Mouse (Mus musculus): Measurements from ENCODE around the gene Ngfr.

The Ngfr gene

DNA sequence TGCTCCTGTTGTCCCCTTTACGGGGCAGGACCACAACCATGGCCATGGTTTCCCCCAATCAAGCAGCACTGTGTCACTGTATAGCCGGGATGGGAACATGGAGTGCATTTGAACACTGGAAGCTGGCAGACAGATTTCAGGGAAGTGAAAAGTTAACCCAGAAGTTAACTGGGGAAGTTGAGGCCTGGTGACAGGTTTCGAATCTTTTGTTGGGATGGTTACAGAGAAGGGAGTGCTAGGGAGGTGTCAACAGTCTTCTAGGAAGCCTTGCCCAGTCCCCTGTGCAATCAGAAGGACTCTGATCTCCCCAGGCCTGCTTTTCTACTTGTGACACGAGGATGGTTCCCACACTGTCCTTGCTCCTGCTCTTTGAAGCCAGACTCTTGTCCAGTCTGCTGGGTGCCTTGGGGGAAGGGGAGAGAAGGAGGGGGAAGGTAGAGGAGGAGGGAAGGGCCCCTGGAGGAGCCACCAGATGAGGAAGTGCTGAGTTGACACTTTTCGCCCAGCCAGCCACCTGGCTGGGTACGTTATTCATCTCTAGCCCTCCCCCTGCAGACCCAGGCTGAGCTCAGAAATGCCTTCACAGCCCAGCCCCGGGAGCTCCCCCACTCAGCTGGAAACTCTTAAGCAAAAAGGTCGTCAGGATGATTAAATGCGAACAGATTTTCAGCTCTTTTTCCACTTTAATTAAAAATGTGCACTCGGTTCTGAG, 8.1 kb upstream of the Ngfr start:
- DNase-seq (ENCODE audit: low read depth, low spot score), result no peak

DNA sequence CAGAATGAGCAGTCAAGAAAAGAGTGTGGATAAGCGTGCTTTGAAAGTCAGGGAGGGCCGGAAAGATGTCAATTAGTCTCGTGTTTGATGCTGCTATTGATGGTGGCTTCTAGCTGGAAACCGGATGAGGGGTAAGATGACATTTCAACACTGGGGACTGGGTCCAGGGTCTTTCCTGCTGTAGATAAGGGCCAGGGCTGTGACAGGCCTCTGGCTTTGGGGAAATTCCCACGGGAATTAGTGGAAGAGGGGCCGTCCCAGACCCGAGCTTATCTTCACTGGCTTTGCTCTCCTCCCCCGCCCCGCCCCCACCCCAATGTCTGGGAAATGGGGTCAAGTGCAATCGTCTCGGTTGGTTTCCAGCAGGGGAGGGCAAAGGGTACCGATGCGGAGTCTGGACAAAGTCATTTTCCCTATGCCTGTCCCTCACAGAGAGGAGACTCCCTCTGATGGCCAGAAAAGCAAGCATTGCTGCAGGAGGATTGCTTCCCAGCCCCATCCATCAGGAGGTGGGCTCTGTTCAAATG, 7.2 kb upstream of the Ngfr start:
- no peak for DNase-seq (ENCODE audit: low read depth, low spot score)

DNA sequence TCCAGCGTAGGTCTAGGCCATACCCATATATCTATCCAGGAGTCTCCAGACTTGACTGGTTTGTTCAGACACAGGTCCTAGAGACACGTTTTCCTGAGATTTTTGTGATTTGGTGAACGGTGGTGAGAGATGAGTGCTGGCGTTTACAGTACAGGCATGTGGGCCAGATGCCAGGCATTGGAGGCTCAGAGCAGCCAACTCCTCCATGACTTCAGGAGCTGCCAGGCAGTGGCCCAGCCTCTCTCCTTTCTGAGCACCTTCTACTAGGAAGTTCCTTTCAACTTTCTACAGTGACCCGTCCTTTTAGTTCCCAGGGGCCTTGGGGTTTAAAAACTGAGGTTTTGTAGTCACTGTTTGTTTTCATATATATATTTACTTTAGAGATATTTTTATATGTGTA, 6.0 kb upstream of the Ngfr start:
- no peak for DNase-seq (ENCODE audit: low read depth, low spot score)

DNA sequence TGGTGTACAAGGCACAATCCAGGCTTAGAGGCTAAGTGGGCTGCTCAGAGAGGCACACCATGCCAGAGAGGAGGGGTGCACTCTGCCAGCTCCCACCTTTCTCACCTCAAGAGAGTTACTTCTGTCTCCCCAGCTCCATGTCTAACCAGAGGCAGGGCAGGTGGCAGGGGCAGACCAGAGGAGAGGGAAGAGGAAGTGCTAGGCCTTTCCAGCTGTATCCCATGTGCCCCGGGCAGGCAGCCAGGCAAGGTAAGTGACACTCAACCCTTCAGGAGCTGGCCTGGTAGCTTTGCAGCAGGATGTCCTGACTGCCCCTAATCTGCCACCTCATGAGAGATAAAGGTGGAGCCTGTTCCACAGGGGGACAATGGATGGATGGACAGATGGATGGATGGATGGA, 5.2 kb upstream of the Ngfr start:
- no peak for DNase-seq (ENCODE audit: low read depth, low spot score)

DNA sequence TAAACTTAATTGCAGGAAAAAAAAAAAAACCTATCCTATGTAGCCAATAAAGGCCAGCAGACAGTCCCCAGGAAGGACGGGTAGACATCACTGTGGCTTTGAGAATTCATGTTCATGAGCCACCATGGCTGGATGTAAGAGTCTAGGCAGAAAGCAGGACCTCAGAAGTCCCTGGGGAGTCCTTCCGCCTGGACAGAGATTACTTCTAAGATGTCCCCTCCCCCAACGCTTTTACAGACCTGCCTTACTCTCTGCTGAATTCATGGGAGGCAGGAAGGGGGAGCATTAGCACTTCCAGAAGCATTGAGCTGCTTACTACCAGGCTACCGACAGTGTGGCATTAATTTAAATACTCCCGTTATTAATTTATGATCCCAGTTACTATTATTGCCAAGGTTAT, 1.7 kb upstream of the Ngfr start:
- no peak for DNase-seq (ENCODE audit: low read depth, low spot score)

DNA sequence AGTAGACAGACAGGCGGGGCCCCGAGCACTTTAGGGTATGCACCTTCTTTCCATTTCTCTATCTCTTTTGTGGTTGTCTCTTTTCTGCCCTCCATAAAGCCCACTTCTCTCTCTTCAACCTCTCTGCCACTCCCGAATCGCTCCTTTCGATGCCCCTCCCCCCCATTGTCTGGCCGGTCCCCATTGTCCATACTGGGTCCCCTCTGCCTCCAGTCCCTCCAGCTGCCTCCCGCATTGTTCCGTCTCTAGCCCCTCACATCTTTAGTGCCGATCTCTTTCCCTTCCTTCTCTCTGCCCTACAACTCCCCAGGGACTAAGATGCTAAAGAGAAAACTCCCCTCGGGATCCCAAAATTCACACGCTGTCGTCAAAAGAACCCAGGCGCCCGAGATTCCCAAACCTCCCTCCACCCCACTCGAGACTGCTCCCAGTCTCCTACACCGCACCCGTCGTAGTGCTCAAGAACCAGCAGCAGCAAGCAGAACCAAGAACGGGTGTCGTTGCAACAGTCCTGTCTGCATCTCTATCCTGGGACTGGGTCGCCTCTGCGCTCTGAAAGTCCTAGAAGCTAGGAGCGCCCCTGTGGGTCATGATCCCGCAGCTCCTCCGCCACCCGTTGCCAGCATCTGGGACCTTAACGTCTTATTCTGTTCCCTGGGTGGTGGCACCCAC, 648 bp downstream of the Ngfr start:
- peak; percentile 13 for DNase-seq (ENCODE audit: low read depth, low spot score)

DNA sequence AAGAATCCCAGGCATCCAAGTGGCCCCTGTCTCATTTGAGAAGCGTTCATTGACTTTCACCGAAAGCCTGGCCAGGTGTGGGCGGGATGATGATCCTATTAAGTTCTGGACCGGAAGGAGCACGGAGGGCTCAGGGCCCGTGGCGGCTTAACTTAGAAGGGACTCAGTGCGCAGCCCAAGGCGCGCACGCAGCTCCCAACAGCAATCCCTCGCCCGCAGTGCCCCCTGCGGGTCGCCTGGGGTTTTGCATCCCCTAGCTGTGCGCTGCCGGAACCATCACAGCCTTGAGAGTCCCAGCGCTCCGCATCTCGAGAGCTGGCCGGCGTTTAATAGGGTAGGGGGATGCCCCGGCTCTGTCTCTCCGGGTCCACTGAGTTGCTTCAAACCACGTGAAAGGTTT, 1.4 kb downstream of the Ngfr start:
- DNase-seq (ENCODE audit: low read depth, low spot score), result peak; percentile 76

DNA sequence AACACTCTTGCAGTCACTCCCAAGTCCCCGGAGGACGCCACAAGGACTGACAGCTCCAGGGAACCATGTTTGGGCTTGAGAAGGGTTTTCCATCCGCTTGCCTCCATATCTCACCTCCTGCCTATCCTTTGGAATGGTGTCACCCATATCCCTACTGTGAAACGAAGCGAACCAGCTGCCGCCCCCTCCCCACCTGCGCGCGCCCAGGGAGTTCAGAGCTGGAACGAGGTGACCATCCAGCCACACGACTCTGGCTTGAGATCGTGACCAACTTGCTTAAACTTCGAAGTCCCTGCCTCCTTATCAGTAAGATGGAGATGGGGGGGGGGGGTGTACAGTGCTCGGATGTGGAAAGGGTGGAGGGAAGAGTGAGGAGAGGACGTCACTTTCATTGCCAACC, 1.9 kb downstream of the Ngfr start:
- no peak for DNase-seq (ENCODE audit: low read depth, low spot score)

DNA sequence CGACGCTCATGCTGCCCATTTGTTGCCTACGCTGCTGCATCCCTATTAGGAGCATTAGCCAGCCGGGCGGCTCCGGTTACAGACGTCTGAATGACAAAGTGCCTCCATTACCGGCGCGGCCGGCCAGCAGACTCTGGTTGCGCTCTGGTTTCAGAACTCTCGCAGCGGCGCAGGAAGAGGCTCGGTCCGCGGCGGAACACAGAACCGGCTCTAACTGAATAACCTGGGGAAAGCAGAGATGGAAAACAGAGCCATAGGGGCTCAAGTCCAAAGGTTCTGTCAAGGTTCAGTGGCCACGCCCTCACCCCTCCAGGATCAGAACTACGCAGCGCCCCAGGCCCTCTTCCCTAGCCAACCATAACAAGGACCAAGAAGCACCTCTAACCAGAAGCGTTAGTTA, 2.3 kb downstream of the Ngfr start:
- no peak for DNase-seq (ENCODE audit: low read depth, low spot score)

DNA sequence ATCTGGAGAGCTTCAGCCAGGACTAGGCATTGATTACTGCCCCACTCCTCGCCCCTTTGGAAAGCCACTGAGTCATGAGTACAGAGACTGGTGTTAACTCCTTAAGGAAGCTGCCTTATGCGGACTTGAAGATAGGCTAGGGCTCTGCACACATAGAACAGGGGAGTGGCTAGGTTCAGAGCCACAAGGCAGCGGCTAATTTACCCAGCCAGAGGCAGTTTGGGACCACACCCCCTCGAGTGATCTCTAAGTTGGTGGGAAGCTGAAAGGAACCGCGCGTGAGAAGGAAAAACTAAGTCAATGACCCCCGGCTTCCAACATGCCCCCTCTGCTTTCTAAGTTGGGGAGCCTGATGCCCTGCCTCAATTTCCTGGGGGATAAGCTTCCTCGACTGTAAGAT, 2.9 kb downstream of the Ngfr start:
- no peak for DNase-seq (ENCODE audit: low read depth, low spot score)

DNA sequence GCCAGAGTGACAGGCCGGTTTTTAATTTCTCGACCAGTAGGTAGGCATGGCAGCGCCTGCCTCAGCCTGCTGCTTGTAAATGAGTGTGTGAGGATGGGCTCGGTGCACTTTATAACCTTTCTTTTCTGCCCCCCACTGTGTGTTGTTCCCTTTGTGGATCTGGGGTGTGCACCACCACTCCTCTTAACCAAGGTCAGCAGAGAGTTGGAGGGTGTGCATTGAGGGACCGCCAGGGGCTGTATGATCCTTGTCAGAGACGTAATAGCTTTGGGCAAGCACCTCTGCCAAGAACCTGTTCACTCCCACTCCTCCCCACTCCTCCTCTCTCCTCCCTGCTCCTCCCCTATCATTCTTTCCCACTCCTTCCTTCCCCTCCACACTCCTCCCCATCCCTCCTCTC, 4.1 kb downstream of the Ngfr start:
- no peak for DNase-seq (ENCODE audit: low read depth, low spot score)

DNA sequence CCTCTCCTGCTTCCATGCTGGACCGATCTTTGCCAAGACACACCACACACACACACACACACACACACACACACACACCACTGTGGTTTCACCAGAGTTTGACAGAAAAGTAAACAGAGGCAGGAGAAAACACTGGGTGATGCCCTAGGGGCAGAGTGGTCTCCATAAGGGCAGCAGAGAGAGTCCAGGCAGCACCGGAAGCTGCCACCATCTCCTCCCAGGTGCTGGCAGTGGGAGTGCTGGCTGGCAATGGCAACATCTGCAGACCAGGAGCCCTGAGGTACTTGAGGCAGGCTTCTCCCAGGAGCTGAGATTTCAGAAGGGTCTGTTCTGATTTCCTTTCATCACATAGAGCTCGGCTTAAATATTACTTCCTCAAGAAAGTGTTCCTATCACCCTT, 5.3 kb downstream of the Ngfr start:
- no peak for DNase-seq (ENCODE audit: low read depth, low spot score)

DNA sequence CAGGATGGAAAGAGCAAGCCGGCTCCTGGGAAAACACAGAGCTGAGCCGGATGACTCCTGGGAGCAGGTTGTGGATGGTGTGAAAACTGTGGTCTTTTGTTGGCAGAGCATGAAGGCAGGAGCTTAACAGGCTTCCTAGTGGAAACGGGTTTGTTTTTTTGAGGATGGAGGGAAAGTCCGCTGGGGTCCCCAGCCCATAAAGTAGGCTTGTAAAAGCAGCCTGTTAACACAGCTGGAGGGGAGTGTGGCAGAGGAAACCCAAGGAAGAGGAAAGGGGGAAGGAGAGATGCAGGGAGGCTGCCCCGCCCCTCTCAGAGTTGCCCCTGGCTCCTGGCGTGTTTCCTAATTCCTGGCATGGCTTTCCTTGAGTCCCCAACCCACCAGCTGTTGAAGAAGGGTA, 8.1 kb downstream of the Ngfr start:
- DNase-seq (ENCODE audit: low read depth, low spot score), result no peak

DNA sequence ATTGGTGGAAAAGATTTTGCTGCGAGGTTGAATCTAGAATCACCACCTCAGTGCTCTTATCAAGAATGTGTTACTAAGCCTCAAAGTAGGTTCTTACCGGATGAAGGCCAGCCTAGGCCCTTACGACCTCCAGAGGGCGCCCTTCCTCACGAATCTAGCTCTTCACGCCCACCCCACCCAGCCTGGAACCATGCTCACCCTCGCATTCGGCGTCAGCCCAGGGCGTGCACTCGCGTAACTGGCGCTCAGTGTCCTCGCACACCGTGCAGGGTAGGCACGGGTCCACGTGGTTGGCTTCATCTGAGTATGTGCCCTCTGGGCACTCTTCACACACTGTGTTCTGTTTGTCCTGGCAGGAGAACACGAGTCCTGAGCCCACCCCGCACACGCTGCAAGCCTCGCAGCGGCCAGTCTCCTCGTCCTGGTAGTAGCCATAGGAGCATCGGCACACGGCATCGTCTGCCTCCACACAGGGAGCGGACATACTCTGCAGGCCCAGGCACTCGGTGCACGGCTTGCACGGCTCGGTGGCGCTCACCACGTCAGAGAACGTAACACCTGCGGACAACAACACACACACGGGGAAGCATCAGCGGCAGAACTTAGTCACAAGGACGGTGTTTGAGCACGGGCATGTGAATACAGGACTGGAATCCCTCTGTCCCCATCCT, 9.6 kb downstream of the Ngfr start:
- DNase-seq (ENCODE audit: low read depth, low spot score), result peak; percentile 74

DNA sequence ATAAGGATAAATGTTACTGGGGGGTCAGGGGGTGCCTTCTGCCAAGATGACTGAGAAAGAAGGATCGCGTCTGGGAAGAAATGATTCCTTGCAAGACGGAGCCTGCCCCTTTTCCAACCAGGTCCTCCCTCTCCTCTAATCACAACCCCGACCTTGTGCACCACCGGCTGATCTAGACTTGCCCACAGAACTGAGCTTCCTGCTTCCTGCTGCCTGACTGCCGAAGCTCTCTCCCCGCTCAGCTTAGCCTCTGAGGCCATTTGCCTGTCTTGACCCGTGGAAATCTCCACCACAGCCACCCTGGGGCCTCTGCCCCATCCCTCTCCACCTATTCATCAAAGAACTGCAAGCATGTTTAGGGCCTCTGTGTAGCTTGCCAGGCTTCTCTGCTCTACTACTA, 11.2 kb downstream of the Ngfr start:
- no peak for DNase-seq (ENCODE audit: low read depth, low spot score)

DNA sequence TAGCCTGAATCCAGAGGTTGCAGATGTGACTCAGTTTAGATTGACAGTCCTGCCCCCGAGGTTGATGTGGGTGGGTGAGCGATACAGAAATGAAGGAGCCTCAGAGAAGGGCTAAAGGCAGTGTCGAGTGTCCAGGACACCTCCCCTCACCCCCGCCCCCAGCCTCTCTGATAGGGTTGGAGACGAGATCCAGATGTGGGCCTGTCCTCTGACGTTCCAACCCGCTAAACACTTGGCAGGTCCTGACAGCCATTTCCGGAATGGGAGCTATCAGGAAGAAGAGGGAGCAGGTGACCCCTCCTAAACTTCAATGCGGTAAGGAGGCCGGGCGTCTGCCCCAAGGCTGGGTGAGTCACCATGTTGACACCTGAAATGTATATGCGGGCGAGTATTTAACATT, 11.7 kb downstream of the Ngfr start:
- DNase-seq (ENCODE audit: low read depth, low spot score), result no peak

DNA sequence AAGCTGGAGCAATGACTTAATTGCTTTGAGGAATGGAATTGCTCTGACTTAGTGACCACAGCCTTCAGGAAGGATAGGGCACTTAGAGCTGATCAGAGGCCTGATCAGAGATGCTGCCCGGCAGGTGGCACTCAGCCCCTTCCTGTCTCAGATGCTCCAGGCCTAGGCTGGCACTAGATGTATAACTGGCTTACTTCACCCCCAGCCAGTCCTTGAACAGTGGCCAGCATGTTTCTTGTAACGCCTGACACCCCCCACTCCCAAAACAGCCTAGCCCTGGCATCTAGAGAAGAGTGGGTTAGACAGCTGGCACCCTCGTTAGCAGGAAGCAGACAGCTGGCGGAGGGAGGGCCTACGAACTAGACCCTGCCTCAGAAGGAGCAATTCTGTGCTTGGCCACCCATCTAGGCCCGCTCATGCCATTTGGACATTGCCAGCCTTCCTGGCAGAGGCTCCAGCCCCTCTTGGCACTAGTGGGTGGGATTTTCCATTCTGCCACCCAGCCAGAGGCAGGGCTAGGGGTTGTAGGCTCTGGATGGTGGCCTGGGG, 12.7 kb downstream of the Ngfr start:
- no peak for DNase-seq (ENCODE audit: low read depth, low spot score)

DNA sequence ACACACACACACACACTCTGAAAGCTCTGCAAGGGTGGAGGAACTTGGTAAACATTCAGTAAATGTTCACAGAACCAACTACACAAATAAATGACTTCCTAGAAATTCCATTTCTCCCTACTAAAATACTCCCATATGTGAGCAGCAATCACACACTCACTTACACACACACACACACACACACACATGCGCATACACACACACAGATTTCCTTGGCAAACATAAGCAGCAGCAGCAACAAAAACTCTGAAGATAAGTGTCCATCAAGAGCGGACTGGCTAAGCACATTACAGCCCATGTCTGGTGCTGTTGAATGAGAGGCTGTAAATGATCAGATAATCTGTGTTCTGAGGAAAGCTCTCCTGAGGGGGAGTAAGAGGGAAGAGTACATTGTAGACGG, 15.3 kb downstream of the Ngfr start:
- no peak for DNase-seq (ENCODE audit: low read depth, low spot score)

DNA sequence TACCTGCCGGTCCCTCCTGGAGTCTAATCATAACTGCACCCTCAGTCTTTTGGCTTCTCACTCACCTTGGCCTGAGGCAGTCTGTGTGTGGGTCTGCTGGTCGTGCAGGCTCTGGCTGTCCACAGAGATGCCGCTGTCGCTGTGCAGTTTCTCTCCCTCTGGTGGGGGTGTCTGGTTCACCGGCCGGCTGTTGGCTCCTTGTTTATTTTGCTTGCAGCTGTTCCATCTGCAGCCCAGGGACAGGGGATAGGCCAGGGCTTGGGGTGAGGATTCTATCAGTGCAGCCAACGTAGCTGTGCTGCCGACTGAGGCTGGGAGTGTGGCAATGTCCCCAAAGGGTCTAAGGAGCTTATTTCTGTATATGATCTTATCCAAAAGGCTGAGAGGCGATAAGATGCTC, 15.8 kb downstream of the Ngfr start:
- DNase-seq (ENCODE audit: low read depth, low spot score), result no peak

DNA sequence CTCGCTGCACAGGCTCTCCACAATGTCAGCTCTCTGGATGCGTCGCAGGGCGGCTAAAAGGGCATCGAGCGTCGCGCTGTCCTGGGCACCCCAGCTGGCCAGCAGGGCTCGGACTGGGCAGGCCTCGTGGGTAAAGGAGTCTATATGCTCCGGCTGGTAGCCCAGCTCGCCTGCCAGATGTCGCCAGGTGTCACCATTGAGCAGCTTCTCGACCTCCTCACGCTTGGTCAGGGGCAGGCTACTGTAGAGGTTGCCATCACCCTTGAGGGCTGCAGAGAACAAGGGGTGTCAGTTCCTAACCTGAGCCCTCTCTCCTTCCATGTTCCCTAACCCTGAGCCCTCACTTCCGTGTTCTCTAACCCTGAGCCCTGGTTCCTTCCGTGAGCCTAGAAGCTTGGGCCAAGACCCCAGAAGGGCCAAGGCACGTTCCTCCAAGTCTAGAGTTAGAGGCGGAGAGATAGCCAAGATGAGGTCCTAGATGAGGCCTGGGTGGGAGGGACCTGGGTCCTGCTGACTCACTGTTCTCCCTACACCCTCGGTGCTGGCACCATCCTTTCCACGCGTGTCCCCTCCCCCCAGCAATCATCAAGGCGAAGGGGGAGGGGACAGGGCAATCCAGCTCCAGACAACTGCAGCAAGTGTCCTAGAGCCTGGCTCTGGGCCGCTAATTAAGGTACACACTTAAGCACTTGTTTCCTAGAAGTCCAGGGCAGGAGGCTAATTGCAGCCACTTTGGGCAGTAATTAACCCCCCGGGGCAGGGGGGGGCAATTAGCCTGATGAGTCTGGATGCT, 16.5 kb downstream of the Ngfr start:
- DNase-seq (ENCODE audit: low read depth, low spot score), result no peak

DNA sequence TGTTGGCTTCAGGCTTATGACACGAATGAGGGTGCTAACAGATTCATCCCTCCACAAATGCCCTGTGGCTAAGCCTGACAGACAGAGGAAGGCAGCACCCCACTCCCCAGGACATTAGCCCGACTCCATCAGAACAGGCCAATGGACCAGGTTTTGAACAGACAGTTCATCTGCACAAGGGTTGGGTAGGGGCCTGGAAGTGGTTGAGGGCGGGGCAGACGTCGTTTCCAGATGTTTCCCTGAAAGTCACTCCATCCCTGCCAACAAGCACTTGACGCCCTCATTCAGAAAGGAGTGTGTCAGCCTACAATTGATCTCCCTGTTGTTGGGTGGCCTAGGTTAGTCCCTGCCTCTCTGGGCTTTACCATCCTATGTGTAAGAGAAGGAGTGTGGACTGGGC, 17.6 kb downstream of the Ngfr start:
- no peak for DNase-seq (ENCODE audit: low read depth, low spot score)
